Mouse (Mus musculus) embryonic fibroblast, embryonic 13.5 days (primary cell): ENCODE results near the gene Fabp3. TPM values are rescaled to one million over a fixed set of nuclear protein-coding genes. Genes with fewer than 3 reads are reported as not detected.

ENCODE experiments used
- H3K27ac ChIP-seq: 2 replicates; pipeline ENCODE4 v1.5.1; 2012; ENCODE audit warnings: low read length, control low read depth, inconsistent platforms; ENCODE audit not compliant: insufficient read depth
- H3K4me1 ChIP-seq: 2 replicates; pipeline ENCODE4 v1.6.1; 2011; ENCODE audit warnings: low read length; ENCODE audit not compliant: control insufficient read depth, insufficient read depth
- H3K4me3 ChIP-seq: 2 replicates; pipeline ENCODE4 v1.5.1; 2011; ENCODE audit warnings: mild to moderate bottlenecking, control low read depth, low read length; ENCODE audit not compliant: insufficient read depth
- CTCF ChIP-seq: IDR thresholded peaks from 2 replicates; pipeline ENCODE4 v1.5.1; 2011; ENCODE audit warnings: mild to moderate bottlenecking, control low read depth, low read length, moderate library complexity, borderline replicate concordance; ENCODE audit not compliant: insufficient read depth
- POLR2A ChIP-seq: IDR thresholded peaks from 2 replicates; pipeline ENCODE4 v1.6.1; 2011; ENCODE audit warnings: low read depth, mild to moderate bottlenecking, control low read depth, low read length, moderate library complexity
- polyA plus RNA-seq: library from polyadenylated mRNA; stranded (reverse); fragments of >200 nt; gene quantifications from 2 replicates; pipeline ENCODE4 v1.2.4, GENCODE M21; 2011; ENCODE audit warnings: low read depth; ENCODE audit not compliant: missing spikeins, insufficient read length

Gene Fabp3
- polyA plus RNA-seq, 1 experiment: 13.5 TPM

DNA sequence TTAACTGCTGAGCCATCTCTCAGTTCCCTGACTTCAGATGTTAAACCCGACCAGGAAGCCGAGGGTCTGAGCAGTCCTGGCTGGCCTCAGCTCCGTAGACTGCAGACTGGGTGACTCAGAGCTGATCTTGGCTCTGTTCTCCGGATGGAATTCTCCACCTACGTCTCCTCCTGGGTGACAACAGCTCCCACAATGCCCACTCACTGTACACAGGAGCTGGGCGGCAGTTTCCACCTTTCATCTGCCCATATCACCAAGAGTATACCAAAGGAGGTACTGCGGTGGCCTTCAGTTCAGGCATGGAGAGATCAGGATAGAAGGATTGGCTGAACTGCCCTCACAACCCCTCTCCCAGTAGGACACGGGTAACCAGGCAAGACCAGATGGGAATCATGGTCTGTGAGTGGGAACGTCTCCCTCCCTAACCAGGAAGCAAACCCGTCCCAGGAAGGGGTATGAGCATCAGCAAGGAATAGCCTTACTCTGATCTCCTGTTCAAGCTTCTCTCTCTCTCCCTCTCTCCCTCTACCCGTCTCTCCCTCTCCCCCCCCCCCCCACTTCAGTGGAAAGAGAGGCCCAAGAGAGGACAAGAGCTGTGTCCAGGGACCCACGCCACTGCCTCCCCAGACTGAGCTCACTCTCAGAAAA is 34.6 kb upstream of the Fabp3 start:
- TF ChIP-seq POLR2A: peak; percentile 60
- TF ChIP-seq CTCF: no peak
- Histone ChIP-seq H3K27ac (peak overlapping the region; percentile 56), H3K4me1 (peaks cover 5% of the 10 kb centered on the region; the same call in 1 of the 2 replicates), H3K4me3 (peak overlapping the region; percentile 57)

DNA sequence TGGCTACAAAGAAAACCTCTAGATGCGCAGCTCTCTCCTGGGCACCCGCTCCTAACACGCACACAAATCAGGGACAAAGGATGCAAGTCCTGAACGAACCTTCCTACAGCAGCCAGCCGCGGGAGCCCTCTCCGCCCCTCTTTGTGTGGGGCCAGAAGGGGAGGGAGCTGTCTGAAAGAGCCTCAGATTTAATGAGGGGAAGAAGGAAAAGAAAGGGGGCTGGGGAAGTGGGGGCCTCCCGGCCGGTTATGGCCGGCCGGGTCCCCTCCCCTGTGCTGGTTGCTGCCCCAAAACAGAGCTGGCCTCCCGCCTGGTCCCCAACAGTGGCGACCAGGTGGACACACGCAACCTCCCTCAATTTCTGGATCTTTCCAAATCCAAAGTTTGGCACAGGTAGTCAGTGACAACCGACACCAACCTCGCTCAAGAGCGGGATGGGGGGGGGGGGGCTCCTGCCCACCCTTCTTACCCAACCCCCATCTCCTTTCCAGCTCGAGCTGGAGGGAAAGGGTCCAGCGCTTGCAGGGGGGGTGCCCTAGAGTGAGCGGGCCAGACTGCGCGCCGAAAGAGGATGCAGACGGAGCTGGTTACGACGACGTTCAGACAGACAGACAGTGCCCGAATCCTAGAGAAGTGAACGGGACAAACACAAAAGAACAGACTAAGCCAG is 33.9 kb upstream of the Fabp3 start:
- TF ChIP-seq CTCF (no peak), POLR2A (peak; percentile 29; the same call in 1 of the 2 replicates)
- Histone ChIP-seq H3K4me1 (peaks cover 5% of the 10 kb centered on the region; the same call in 1 of the 2 replicates), H3K27ac (no peak overlapping the region), H3K4me3 (peak overlapping the region; percentile 57)

DNA sequence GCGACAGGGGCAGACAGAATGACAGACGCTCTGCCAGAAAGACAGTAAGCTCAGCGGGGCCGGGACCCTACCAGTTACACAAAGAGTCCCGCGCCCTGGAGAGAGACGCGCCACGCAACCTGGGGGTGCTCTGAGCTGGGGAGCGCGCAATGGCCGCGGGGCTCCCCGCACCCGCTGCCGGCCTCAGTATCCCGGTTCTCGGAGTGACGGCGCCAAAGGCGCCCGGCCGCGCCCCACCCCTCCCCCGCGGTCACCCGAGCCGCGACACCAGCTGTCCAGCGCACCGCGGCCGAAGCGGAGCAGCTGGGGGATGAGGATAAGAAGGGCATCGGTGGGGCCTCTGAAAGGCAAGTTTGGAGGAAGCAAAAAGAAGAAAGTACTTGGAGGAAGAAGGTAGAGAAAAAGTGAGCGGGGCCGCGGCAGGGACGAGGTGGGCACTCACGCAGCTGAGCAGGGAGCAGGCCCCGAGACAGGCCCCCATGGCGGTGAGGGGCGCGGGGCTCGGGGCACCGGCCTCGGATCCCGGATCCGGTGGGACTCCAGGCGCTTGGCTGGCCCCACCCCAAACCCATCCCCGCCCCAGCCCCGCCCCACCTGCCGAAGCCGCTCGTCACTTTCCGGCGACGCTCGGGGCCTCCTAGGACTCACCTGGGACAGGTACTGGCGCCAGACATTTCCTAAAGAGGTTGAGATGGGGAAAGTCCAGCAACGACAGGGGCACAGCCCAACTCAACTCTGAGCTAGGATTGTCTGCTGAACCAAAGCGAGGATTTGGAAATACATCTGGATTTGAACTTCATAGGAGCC is 33.2 kb upstream of the Fabp3 start:
- peaks cover 5% of the 10 kb centered on the region; the same call in 1 of the 2 replicates for H3K4me1 ChIP-seq
- H3K4me3 ChIP-seq: peak overlapping the region; percentile 57
- TF ChIP-seq CTCF (no peak), POLR2A (no peak)
- no peak overlapping the region for H3K27ac ChIP-seq

DNA sequence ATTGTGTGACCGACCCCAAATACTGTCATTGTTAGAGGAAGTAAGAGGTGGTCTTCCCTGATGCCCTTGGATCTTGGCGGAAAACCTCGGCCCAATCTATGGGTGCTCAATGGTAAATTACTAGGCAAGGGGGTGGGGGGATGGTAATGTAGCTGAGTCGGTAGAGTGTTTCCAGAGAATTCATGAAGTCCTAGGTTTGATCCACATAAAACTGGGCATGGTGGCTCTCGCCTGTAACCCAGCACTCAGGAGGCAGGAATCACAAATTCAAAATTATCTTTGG is 32.6 kb upstream of the Fabp3 start:
- H3K4me1 ChIP-seq: peaks cover 5% of the 10 kb centered on the region; the same call in 1 of the 2 replicates
- H3K4me3 ChIP-seq: no peak overlapping the region
- TF ChIP-seq POLR2A: no peak
- no peak overlapping the region for H3K27ac ChIP-seq

DNA sequence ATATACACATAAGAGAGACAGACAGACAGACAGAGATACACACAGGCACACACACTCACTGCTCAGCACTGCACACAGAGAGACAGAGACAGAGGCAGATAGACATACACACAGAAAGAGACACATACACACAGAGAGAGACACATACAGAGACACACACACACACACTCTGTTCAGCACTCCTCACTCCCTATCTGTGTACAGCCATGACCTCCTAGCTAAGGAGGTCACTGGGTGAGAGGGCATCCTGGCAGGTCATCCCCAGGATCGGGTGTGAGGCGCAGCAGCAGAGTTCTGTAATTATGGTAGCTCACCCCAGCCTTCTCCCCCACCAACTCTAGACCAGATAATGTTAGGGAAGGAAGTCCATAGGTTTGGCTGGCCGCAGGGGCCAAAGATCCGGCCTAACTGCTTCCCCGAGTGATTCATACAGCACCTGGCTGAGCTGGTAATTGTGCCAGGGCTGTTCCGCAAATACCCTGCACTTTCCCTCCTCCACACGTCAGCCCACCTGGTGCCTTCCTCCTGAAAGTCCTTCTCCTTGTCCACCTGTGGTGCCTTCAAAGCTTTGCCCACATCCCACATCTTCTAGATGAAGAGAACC is 31.7 kb upstream of the Fabp3 start:
- Histone ChIP-seq H3K4me3 (no peak overlapping the region), H3K4me1 (peaks cover 5% of the 10 kb centered on the region; the same call in 1 of the 2 replicates), H3K27ac (no peak overlapping the region)
- TF ChIP-seq POLR2A: no peak
- no peak for TF ChIP-seq CTCF

DNA sequence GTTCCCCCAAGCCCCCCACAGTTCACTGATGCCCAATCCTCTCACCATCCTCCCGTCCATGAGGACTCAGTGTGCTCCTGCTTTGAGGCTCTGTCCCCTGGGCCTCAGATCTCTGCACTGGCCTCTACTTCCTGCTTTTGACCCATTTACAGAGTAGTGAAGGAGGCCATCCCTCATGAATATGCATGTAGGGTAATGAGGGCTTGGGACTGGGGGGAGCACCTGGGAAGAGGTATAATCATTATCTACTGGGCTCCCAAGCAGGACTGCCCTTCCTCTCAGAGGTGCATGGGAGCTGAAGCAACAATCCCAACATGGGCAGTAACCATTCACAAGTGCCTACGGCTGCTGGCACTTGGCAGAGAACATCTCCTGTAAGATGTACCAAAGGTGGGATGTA is 29.3 kb upstream of the Fabp3 start, which contains the start of gene Serinc2:
Gene Serinc2, minus strand, starts transcription at position 101 of the 400 bp plus-strand sequence.
- no peaks in the 10 kb centered on the region for H3K4me1 ChIP-seq

DNA sequence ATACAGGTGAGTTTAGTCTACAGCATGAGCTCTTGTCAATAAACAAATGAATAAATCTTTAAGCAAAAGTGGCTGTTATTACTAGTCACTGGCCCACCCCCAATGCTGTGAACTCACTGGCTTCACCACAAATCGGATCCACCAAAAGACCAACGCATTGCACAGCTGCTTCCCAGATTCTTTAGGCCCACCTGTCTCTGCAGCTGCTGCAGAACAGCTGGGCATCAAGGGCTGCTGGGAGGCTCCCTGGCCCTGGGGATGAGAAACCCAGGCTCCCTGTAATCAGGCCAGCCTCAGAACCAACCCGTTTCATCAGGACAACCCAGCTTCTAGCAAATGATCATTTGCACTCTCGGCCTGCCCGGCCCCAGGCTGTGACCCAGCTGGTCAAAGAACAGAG is 25.5 kb upstream of the Fabp3 start:
- Histone ChIP-seq H3K27ac (no peak overlapping the region), H3K4me3 (no peak overlapping the region), H3K4me1 (no peaks in the 10 kb centered on the region)
- TF ChIP-seq CTCF: no peak

More for the DNA sequence above, 29.3 kb upstream of the Fabp3 start, which contains the start of gene Serinc2:
- H3K27ac ChIP-seq: no peak within 1 kb of the TSS
- TF ChIP-seq CTCF (no peak), POLR2A (no peak)
- no peak within 1 kb of the TSS for H3K4me3 ChIP-seq

DNA sequence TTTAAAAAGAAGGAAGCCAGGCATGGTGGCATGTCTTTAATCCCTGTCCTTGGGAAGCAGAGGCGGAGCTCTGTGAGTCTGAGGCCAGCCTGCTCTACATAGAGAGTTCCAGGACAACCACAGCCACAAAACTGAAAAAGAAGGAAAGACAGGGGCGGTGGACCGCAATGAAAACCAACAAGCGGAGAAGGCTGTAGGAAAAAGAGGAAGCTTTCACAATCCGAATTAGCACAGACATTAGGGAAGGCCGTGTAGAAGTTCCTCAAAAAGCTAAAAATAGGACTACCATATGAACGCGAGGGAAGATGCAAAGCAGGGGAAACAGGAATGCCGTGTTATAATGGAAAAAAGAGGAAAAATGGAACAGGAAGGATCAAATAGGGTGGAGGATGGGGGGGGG is 24.6 kb upstream of the Fabp3 start:
- no peak overlapping the region for H3K4me3 ChIP-seq
- H3K27ac ChIP-seq: no peak overlapping the region
- no peaks in the 10 kb centered on the region for H3K4me1 ChIP-seq
- TF ChIP-seq CTCF (no peak), POLR2A (no peak)

DNA sequence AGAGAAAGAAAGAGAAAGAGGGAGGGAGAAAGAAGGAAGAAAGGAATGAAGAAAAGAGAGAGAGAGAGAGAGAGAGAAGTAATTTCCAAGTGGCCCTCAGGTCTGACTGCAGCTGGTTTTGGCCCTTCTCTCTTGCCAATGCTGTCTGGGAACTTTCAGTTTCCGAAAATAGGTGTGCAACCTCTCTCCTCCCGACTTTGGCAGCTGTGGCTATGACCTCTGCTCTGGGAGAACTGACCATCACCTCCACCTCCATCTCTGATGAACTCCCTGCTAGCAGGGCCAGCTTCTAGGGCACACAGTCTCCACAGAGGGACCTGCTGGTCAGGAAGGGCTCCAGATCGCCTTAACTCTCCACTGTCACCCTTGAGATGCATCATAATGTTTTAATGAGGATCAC is 21.9 kb upstream of the Fabp3 start:
- H3K4me1 ChIP-seq: no peaks in the 10 kb centered on the region
- TF ChIP-seq CTCF (no peak), POLR2A (no peak)
- no peak overlapping the region for H3K27ac ChIP-seq
- H3K4me3 ChIP-seq: no peak overlapping the region
